Mouse (Mus musculus) embryonic stem cell, embryonic (primary cell): ENCODE data around the gene Mdga1.

Experiments
- CTCF ChIA-PET, 4 experiments: fragments of 300-600 bp in 2 of 4; fragments of 350-600 bp in 2 of 4; sonication (Branson Sonifier 250); formaldehyde crosslinking; loops; one replicate each; lab custom pipeline; 2022; ENCODE audit warnings: inconsistent platforms in 2 of 4; lab: Charles Lee
- POLR2A ChIA-PET, 4 experiments: fragments of 300-600 bp in 2 of 4; fragments of 350-600 bp in 2 of 4; sonication (Branson Sonifier 250); formaldehyde crosslinking; loops; one replicate each; lab custom pipeline; 2022; ENCODE audit warnings: antibody characterized with exemption in 4 of 4, inconsistent platforms in 1 of 4; lab: Charles Lee

The Mdga1 gene

GRCm38 (mm10) chr17:29950574-29950973, 19.3 kb downstream of the Mdga1 start:
- ChIA-PET CTCF (interaction anchor here in 2 of 4 experiments (1.0 to 2.2 kb wide), 2 partner anchors 19 kb away, joined by 3 to 7 read pairs; no protein-coding TSS in a partner anchor), POLR2A (interaction anchor here in 1 of 4 experiments (1.6 kb wide), 1 partner anchor 9 kb away, joined by 3 read pairs; no protein-coding TSS in a partner anchor)

GRCm38 (mm10) chr17:29947271-29947714, 22.6 kb downstream of the Mdga1 start:
- ChIA-PET POLR2A (no interaction called here), CTCF (interaction anchor here in 2 of 4 experiments (0.6 to 0.8 kb wide), 3 partner anchors 27 to 748 kb away, joined by 3 to 6 read pairs (median 3); no protein-coding TSS in a partner anchor)

GRCm38 (mm10) chr17:29944376-29944775, 25.5 kb downstream of the Mdga1 start:
- ChIA-PET CTCF (no interaction called here), POLR2A (no interaction called here)

- ChIA-PET POLR2A (no interaction called here), CTCF (no interaction called here)
Observed at GRCm38 (mm10) chr17:29939011-29939410, 30.9 kb downstream of the Mdga1 start.

- ChIA-PET CTCF (interaction anchor here in 1 of 4 experiments (0.6 kb wide), 1 partner anchor 566 kb away, joined by 3 read pairs; no protein-coding TSS in a partner anchor), POLR2A (interaction anchor here in 1 of 4 experiments (0.6 kb wide), 1 partner anchor 65 kb away, joined by 4 read pairs; no protein-coding TSS in a partner anchor)
Observed at GRCm38 (mm10) chr17:29937350-29937781, 32.5 kb downstream of the Mdga1 start.

- CTCF ChIA-PET: no interaction called here
- POLR2A ChIA-PET: interaction anchor here in 1 of 4 experiments (1.5 to 2.1 kb wide), 2 partner anchors 10 to 40 kb away, joined by 3 to 5 read pairs; no protein-coding TSS in a partner anchor
Observed at GRCm38 (mm10) chr17:29934133-29934851, 35.6 kb downstream of the Mdga1 start.

- ChIA-PET POLR2A (interaction anchor here in 2 of 4 experiments (0.6 to 1.2 kb wide), 2 partner anchors 31 to 176 kb away, joined by 3 read pairs; no protein-coding TSS in a partner anchor), CTCF (interaction anchor here (0.6 to 1.3 kb wide), 5 partner anchors 16 to 901 kb away, joined by 3 to 5 read pairs (median 3); no protein-coding TSS in a partner anchor)
Observed at GRCm38 (mm10) chr17:29932753-29933152, 37.1 kb downstream of the Mdga1 start.

GRCm38 (mm10) chr17:29931224-29931945, 38.5 kb downstream of the Mdga1 start:
- ChIA-PET CTCF (interaction anchor here (0.5 to 1.6 kb wide), 52 partner anchors 8 to 902 kb away, joined by 3 to 7 read pairs (median 3); partner anchors contain the start of gene Mdga1 (in 1 of the 4)), POLR2A (interaction anchor here in 3 of 4 experiments (0.8 to 1.4 kb wide), 5 partner anchors 29 to 73 kb away, joined by 3 read pairs; partner anchors contain the start of gene Zfand3 (in 1 of the 3))

GRCm38 (mm10) chr17:29928751-29929237, 41.1 kb downstream of the Mdga1 start:
- ChIA-PET CTCF (interaction anchor here (0.5 to 1.6 kb wide), 5 partner anchors 8 to 240 kb away, joined by 3 to 5 read pairs (median 3); no protein-coding TSS in a partner anchor), POLR2A (interaction anchor here in 1 of 4 experiments (0.6 kb wide), 1 partner anchor 91 kb away, joined by 3 read pairs; no protein-coding TSS in a partner anchor)

- CTCF ChIA-PET: interaction anchor here in 3 of 4 experiments (0.5 to 0.8 kb wide), 4 partner anchors 17 to 584 kb away, joined by 3 to 5 read pairs (median 3); no protein-coding TSS in a partner anchor
- POLR2A ChIA-PET: interaction anchor here in 1 of 4 experiments (1.3 to 1.4 kb wide), 2 partner anchors 10 to 13 kb away, joined by 3 read pairs; no protein-coding TSS in a partner anchor
Observed at GRCm38 (mm10) chr17:29925608-29926606, 44.0 kb downstream of the Mdga1 start.

- ChIA-PET CTCF (interaction anchor here (0.6 to 1.2 kb wide), 7 partner anchors 9 to 96 kb away, joined by 3 to 6 read pairs (median 3); no protein-coding TSS in a partner anchor), POLR2A (interaction anchor here in 1 of 4 experiments (0.7 kb wide), 1 partner anchor 86 kb away, joined by 7 read pairs; no protein-coding TSS in a partner anchor)
Observed at GRCm38 (mm10) chr17:29920089-29920488, 49.8 kb downstream of the Mdga1 start.

GRCm38 (mm10) chr17:29919552-29919920, 50.4 kb downstream of the Mdga1 start:
- ChIA-PET CTCF (interaction anchor here in 3 of 4 experiments (0.7 to 1.2 kb wide), 4 partner anchors 12 to 72 kb away, joined by 3 to 6 read pairs (median 4); no protein-coding TSS in a partner anchor), POLR2A (interaction anchor here in 1 of 4 experiments (0.7 kb wide), 1 partner anchor 87 kb away, joined by 7 read pairs; no protein-coding TSS in a partner anchor)

- ChIA-PET CTCF (interaction anchor here in 3 of 4 experiments (0.6 to 1.2 kb wide), 3 partner anchors 12 to 73 kb away, joined by 4 to 6 read pairs (median 5); no protein-coding TSS in a partner anchor), POLR2A (no interaction called here)
Observed at GRCm38 (mm10) chr17:29918791-29919551, 50.9 kb downstream of the Mdga1 start.

GRCm38 (mm10) chr17:29916968-29917367, 52.9 kb downstream of the Mdga1 start:
- CTCF ChIA-PET: interaction anchor here in 1 of 4 experiments (1.2 to 1.7 kb wide), 2 partner anchors 14 to 15 kb away, joined by 3 to 5 read pairs; no protein-coding TSS in a partner anchor
- POLR2A ChIA-PET: interaction anchor here in 1 of 4 experiments (1.0 kb wide), 1 partner anchor 28 kb away, joined by 4 read pairs; no protein-coding TSS in a partner anchor

GRCm38 (mm10) chr17:29915820-29916219, 54.1 kb downstream of the Mdga1 start:
- POLR2A ChIA-PET: interaction anchor here in 1 of 4 experiments (0.5 kb wide), 1 partner anchor 697 kb away, joined by 4 read pairs; no protein-coding TSS in a partner anchor

More at GRCm38 (mm10) chr17:29915820-29916219, 54.1 kb downstream of the Mdga1 start:
- CTCF ChIA-PET: interaction anchor here in 2 of 4 experiments (0.6 to 1.7 kb wide), 2 partner anchors 15 to 540 kb away, joined by 3 to 5 read pairs; no protein-coding TSS in a partner anchor
